Mouse (Mus musculus): ENCODE measurements around the gene Bsdc1. TPM values are rescaled to one million over a fixed set of nuclear protein-coding genes. Genes with fewer than 3 reads are reported as not detected.

The Bsdc1 gene
- total and polyA plus RNA-seq, 3 experiments, result 21.3 to 50.3 (median 48.8) TPM

DNA sequence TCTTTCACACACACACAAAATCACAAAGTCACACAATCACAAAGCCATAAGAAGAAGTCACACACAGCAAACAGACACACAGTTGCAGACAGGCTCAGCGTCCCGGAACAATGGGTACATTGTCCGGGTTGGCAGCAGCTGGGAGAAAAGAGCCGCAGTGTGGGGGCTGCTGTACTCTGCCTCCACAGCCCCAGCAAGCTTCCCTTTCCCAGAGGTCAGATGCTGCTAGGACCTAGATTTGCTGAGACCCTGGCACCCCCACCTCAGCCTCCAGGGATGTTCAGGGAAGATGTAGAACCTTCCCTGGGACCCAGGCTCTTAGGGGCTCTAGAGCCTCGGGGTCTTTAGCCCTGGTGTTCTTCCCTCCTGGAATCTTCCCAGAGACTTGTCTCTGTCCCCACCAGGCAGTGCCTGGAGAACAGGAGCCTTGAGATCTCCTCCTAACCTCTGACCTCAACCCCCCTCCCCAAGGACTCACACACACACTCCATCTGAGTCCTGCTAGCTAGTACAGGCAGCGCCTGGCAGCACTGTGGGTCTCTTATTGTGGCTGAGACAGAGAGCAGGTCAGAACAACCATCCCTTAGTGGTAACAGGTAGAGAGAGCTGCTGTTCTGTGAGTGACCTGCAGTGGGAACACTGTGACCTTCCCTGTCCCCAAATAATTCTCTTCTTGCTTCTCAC lies 50.2 kb downstream of the Bsdc1 start:
- H3K9ac ChIP-seq (ENCODE audit: low read depth, low read length), result no peak overlapping the region
- no peak overlapping the region for H3K27ac ChIP-seq
- H3K27me3 ChIP-seq (ENCODE audit: control insufficient read depth, insufficient read depth, low read length), result no peaks in the 10 kb centered on the region
- WGBS, result 69% methylated on average over 6 of the region's 6 CpGs
- peaks cover 6% of the 10 kb centered on the region for H3K4me1 ChIP-seq (ENCODE audit: control insufficient read depth, insufficient read depth, low read length)
- no peak for TF ChIP-seq POLR2A (IDR thresholded peaks at IDR 0.05; ENCODE audit: insufficient read depth, low read depth, low read length)
- no peak for TF ChIP-seq CTCF (IDR thresholded peaks at IDR 0.05)
- TF ChIP-seq EP300 (IDR thresholded peaks at IDR 0.05; ENCODE audit: insufficient read depth, low read depth, low read length), result no peak
- intact Hi-C loops (cut with DNase I), result no loop called here
- DNase-seq, result no peak
- no peak overlapping the region for H3K4me3 ChIP-seq
- no peaks in the 10 kb centered on the region for H3K36me3 ChIP-seq (ENCODE audit: control insufficient read depth, insufficient read depth, low read length)
- H3K79me2 ChIP-seq (replicated peaks; ENCODE audit: control insufficient read depth, insufficient read depth, low read length), result no peaks in the 10 kb centered on the region

DNA sequence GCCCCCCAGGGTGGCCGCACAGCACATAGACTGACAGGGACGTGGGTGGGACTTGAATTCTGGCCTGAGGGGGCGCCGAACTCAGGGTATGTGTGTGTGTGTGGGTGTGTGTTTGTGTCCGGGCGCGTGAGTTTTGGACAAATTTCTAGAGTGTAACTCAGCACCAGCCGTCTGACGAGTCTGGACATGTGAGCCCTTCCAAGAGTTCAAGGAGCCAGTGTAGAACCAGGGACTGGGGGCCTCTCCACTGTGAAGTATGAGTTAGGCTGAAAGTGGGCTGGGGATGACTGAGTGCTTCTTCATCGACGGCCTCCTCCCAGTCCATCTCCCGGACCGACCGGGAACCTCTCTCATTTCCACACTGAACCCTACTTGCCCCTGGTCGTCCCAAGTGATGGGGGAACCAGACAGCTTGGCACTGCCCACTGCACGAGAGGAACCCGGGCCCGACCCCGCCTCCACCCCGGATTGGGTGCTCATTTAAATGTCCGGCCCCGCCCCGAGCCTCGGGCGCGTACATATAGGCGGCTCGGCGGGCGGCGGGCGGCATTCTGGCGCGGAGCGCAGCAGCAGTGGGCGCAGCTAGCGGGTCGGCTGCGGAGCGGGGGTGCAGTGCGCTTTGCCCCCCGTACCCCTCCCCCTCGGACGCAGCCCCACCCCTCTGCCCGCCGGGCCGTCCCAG lies 51.8 kb downstream of the Bsdc1 start, which contains the start of gene Marcksl1:
Marcksl1 (plus strand) TSS at position 496 of the 682 bp plus-strand sequence.
- Histone ChIP-seq H3K36me3 (ENCODE audit: control insufficient read depth, insufficient read depth, low read length) (no peaks in the 10 kb centered on the region), H3K27me3 (ENCODE audit: control insufficient read depth, insufficient read depth, low read length) (no peaks in the 10 kb centered on the region), H3K4me3 (peak within 1 kb of the TSS; percentile 62), H3K27ac (peak within 1 kb of the TSS; percentile 60; the same call in 1 of the 2 replicates), H3K9ac (ENCODE audit: low read depth, low read length) (peak within 1 kb of the TSS; percentile 79), H3K79me2 (replicated peaks; ENCODE audit: control insufficient read depth, insufficient read depth, low read length) (no peaks in the 10 kb centered on the region), H3K4me1 (ENCODE audit: control insufficient read depth, insufficient read depth, low read length) (peaks cover 2% of the 10 kb centered on the region; the same call in 1 of the 2 replicates)
- intact Hi-C loops (cut with DNase I), result no loop called here
- TF ChIP-seq POLR2A (IDR thresholded peaks at IDR 0.05; ENCODE audit: insufficient read depth, low read depth, low read length), result peak; percentile 55; the same call in 1 of the 2 replicates
- TF ChIP-seq EP300 (IDR thresholded peaks at IDR 0.05; ENCODE audit: insufficient read depth, low read depth, low read length), result no peak
- WGBS, result 13% methylated on average over 47 of the region's 47 CpGs
- peak; percentile 84 to 88 for DNase-seq

- Histone ChIP-seq H3K4me1 (ENCODE audit: control insufficient read depth, insufficient read depth, low read length) (no peaks in the 10 kb centered on the region), H3K4me3 (peak overlapping the region; percentile 62), H3K36me3 (ENCODE audit: control insufficient read depth, insufficient read depth, low read length) (no peaks in the 10 kb centered on the region), H3K27ac (peak overlapping the region; percentile 60; the same call in 1 of the 2 replicates), H3K27me3 (ENCODE audit: control insufficient read depth, insufficient read depth, low read length) (no peaks in the 10 kb centered on the region), H3K79me2 (replicated peaks; ENCODE audit: control insufficient read depth, insufficient read depth, low read length) (no peaks in the 10 kb centered on the region), H3K9ac (ENCODE audit: low read depth, low read length) (peak overlapping the region; percentile 79)
- under 1% methylated on average over 51 of the region's 57 CpGs for WGBS
- no peak for DNase-seq
- intact Hi-C loops (cut with DNase I), result loop anchor here (2.0 kb wide), 1 partner anchor 13 kb away; no protein-coding TSS in a partner anchor
- TF ChIP-seq EP300 (IDR thresholded peaks at IDR 0.05; ENCODE audit: insufficient read depth, low read depth, low read length), result no peak
Measured at GRCm38 (mm10) chr4:129513891-129514290, 52.5 kb downstream of the Bsdc1 start.

GRCm38 (mm10) chr4:129514300-129514898 lies 53.0 kb downstream of the Bsdc1 start:
- Histone ChIP-seq H3K79me2 (replicated peaks; ENCODE audit: control insufficient read depth, insufficient read depth, low read length) (no peaks in the 10 kb centered on the region), H3K9ac (ENCODE audit: low read depth, low read length) (peak overlapping the region; percentile 79), H3K36me3 (ENCODE audit: control insufficient read depth, insufficient read depth, low read length) (no peaks in the 10 kb centered on the region; the same call in 1 of the 2 replicates), H3K27me3 (ENCODE audit: control insufficient read depth, insufficient read depth, low read length) (no peaks in the 10 kb centered on the region), H3K4me3 (peak overlapping the region; percentile 62), H3K27ac (no peak overlapping the region), H3K4me1 (ENCODE audit: control insufficient read depth, insufficient read depth, low read length) (no peaks in the 10 kb centered on the region)
- no peak for TF ChIP-seq POLR2A (IDR thresholded peaks at IDR 0.05; ENCODE audit: insufficient read depth, low read depth, low read length)
- no peak for TF ChIP-seq EP300 (IDR thresholded peaks at IDR 0.05; ENCODE audit: insufficient read depth, low read depth, low read length)
- peak; percentile 81 for TF ChIP-seq CTCF (IDR thresholded peaks at IDR 0.05)
- 3% methylated on average over 35 of the region's 35 CpGs for WGBS
- intact Hi-C loops (cut with DNase I), result loop anchor here (2.0 kb wide), 1 partner anchor 14 kb away; no protein-coding TSS in a partner anchor
- peak; percentile 60 to 76 for DNase-seq

GRCm38 (mm10) chr4:129516925-129517324 lies 55.5 kb downstream of the Bsdc1 start:
- no peak overlapping the region for H3K27ac ChIP-seq
- H3K4me1 ChIP-seq (ENCODE audit: control insufficient read depth, insufficient read depth, low read length), result no peaks in the 10 kb centered on the region
- H3K4me3 ChIP-seq, result no peak overlapping the region
- no peak for DNase-seq
- no peaks in the 10 kb centered on the region for H3K27me3 ChIP-seq (ENCODE audit: control insufficient read depth, insufficient read depth, low read length)
- no peaks in the 10 kb centered on the region for H3K79me2 ChIP-seq (replicated peaks; ENCODE audit: control insufficient read depth, insufficient read depth, low read length)
- no peaks in the 10 kb centered on the region; the same call in 1 of the 2 replicates for H3K36me3 ChIP-seq (ENCODE audit: control insufficient read depth, insufficient read depth, low read length)
- H3K9ac ChIP-seq (ENCODE audit: low read depth, low read length), result no peak overlapping the region
- 68% methylated on average over 2 of the region's 2 CpGs for whole genome bisulfite sequencing
- intact Hi-C loops (cut with DNase I), result no loop called here
- TF ChIP-seq CTCF (IDR thresholded peaks at IDR 0.05) (no peak), EP300 (IDR thresholded peaks at IDR 0.05; ENCODE audit: insufficient read depth, low read depth, low read length) (no peak), POLR2A (IDR thresholded peaks at IDR 0.05; ENCODE audit: insufficient read depth, low read depth, low read length) (no peak)

Measured in heart, adult 2 months (tissue).